Mouse (Mus musculus) layer of hippocampus, adult 18-20 months (tissue): ENCODE results near the gene Hoxd3. TPM values are rescaled to one million over a fixed set of nuclear protein-coding genes. Genes with fewer than 3 reads are reported as not detected.

Experiments
- DNase-seq, 2 experiments: peaks; one replicate each; pipeline ENCODE4 v3.0.0; 2022; ENCODE audit warnings: low spot score in 2 of 2
- total RNA-seq, 2 experiments: library from RNA; stranded (reverse); gene quantifications; 2 replicates each; pipeline ENCODE4 v1.2.3; 2021

Gene Hoxd3
- total RNA-seq, 2 experiments from 2014 or later = not detected

DNA sequence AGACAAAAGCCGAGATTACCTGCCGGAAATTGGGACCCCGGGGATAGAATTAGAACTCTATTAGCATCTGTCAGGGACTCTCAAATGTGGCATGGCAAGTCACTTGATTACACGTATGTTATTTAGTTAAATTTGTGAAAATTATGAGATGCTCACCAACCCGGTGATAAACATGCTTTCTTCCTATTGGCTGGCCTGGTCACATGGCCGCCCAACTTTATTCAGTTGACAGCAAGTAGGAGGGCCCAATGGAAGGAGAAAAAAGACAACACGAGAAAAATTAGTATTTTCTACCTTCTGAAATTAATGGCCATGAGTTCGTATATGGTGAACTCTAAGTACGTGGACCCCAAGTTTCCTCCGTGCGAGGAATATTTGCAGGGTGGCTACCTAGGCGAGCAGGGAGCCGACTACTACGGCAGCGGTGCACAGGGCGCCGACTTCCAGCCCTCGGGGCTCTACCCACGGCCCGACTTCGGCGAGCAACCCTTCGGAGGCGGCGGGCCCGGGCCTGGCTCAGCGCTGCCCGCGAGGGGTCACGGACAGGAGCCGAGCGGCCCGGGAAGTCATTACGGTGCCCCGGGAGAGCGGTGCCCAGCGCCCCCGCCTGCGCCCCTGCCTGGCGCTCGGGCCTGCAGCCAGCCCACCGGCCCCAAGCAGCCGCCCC, 15.4 kb downstream of the Hoxd3 start:
- DNase-seq = no peak

DNA sequence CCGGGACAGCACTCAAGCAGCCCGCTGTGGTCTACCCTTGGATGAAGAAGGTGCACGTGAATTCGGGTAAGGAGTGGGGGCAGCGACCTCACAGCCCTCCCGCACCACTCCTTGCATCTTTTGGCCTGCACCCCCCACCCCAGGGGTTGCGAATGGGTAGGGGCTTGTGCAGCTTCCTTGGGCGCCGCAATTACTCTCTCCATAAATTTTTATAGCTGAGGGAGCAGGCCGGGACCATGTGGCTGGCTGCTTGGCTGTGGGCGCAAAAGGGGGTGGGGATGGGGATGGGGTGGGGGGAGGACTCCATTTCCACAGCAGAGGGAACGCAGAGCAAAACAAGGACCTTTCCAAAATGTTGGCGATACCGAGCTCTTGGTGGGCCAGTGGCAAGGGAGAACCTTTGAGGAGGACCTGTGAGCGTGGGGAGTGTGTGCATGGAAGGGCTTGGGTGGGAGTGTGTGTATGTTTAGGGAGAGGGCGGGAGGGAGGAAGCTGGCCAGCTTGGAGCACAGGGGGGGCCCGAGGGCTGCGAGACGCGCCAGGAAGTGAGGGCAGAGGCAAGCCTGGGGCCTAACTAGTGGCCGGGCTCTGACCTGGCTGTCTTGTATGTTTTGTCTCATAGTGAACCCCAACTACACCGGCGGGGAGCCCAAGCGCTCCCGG, 16.0 kb downstream of the Hoxd3 start:
- no peak for DNase-seq

DNA sequence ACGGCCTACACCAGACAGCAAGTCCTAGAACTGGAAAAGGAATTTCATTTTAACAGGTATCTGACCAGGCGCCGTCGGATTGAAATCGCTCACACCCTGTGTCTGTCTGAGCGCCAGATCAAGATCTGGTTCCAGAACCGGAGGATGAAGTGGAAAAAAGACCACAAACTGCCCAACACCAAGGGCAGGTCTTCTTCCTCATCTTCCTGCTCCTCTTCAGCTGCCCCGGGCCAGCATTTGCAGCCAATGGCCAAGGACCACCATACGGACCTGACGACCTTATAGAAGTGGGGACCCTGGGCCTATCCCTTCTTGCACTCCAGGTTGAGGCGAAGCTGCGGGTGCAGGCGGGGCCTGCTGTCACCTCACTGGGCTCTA, 16.6 kb downstream of the Hoxd3 start:
- DNase-seq = no peak

DNA sequence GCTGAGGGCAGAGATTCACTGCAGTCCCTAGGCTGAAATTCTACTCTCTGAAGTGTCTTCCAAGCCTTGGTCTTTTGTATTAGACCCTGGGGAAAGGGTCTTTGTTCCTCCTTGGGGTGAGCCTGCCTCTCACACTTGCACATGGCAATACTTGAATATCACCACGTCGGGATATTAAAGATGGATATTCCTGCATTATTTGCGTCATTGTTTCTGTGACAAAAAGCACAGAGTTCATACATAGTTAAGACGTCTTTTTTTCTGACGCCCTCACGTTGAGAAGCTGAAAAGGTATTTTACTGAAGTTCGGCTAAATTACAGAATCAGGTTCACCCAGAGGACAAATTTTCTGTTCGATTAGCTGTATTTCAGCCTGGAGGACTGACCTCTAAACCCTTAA, 18.6 kb downstream of the Hoxd3 start:
- no peak for DNase-seq

DNA sequence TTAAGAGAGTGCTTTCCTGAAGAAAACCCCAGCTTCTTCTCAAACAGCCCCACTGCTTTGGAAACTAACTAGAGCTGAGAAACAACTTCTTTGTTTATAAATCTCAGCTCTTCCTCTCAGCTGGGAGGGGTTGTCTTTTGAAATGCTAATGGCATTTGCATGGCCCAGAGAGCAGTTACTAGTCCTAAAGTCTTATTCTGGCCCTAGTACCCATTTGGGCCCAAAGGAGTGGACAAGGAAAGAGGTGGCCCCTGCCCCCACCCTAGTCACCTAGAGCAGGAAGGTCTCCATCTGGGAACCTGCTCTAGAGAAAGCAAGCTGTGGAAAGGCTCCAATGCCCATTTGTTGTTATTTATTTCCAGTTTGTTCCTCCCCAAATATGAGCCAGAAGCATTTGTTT, 19.3 kb downstream of the Hoxd3 start:
- DNase-seq = no peak

DNA sequence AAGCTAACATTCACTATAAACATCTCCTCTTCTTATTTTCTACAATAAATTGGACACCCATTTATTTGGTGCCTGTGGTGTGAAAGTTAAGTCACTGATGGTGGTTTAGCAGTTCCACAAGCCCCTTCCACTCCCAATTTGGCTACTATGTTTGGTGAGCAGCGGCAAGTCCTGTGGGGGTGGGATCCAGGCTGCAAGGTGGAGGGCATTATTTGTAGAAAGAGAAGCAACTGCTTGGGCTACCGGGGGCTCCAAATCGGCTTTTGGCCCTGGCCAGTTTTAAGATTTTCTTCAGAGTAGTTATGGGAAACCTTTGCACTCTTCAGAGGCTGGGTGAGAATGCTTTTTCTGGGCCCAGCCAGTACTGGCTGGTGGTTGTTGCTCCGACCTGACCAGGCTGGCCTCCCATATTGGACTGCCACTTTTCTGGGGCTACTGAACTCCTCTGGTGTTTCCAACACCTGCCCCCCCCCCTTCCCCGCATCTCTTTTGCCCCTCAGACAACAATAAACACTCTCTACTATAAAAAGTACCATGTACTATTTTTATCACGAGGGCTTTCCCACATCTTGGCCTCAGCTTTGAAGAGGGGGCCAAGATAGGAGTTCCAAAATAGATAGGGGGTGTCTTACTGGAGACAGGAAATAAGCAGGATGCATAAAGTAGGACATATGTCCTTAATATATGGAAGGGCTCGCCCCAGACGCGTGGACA, 20.2 kb downstream of the Hoxd3 start:
- no peak for DNase-seq

DNA sequence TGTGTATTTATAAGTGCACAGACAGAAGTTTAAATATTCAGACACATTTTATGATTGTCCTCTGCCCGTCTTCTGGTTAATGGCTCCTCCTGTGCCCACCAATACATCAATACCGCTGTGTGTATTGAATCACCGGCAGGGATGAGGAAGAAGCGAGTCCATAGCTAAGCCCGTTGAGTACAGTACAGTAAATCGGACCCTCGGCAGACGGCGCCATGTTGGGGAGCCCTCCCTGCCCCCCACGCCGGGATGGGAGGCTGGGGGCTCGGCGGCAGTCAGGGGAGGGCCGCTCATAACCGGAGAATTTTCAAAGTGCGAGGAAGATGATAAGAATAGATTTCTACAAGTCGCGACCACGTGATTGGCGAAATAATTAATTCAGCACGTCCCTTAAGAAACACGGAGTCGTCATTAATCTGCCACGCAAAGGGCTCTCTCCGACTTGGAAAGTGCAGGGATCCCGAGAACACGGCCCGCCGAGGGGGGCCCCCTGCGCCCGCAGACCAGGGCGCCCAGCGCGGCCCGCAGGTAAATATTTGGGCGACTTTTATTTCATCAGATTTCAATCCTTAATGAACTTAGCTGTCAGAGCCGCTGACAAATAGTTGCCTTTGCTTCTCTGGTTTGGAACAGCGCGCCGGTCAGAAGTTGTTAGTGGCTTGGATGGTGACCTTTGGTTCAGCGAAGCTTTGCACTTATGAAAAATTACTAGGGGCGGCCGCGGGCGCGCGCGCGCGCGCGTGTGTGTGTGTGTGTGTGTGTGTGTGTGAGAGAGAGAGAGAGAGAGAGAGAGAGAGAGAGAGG, 21.0 kb downstream of the Hoxd3 start:
- DNase-seq = no peak

DNA sequence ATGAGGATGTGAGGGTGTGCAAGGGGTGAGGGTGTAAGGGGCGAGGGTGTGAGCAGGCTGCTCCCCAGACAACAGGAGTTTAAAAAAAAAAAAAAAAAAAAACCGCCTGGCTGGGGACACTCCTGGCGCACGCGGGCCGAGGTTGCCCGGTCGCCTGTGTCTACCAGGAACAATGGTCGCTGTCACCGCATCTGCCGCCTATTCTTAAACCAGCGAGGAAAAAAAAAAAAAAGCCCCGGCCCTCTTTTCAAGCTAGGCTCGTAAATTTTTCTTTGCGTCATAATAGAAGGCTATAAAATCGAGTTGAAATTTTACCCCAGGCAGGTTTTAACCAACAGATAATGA, 21.6 kb downstream of the Hoxd3 start:
- DNase-seq = no peak

DNA sequence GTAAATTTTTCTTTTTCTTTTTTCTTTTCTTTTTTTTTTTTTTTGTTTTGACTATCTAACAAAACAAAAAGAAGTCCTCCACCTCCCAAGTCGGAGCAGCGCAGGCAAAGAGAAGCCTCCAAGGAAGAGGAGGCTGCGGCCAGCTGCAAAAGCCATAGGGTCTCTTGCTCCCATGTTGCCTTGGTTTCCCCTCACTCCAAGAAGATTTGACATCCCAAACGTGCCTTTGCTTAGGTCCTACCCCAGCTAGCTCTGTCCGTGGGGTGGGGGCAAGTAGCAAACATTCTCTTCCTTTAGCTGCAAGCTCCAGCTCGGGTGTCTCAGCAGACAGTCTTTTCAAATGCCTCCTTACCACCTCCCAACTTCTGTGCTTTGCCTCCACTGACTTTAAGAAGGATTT, 22.0 kb downstream of the Hoxd3 start:
- no peak for DNase-seq

DNA sequence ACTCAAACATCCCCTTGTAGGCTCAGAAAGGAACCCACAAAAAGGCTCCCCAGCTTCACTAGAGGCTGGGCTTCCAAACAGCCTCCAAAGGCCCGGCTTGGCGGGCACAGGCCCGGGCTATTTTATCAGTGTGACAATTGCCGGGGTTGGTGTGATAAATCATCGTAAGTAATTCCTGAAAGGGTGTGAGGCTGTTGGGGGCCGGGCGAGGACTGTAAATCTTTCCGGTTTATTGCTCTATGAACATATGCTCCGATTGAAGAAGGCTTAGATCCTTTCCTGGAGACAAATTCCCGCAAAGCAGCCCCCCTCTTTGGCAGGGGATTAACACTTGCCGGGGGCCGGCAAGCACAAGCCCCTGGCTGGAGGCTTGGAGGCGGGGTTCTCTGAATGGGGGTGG, 22.7 kb downstream of the Hoxd3 start:
- no peak for DNase-seq

DNA sequence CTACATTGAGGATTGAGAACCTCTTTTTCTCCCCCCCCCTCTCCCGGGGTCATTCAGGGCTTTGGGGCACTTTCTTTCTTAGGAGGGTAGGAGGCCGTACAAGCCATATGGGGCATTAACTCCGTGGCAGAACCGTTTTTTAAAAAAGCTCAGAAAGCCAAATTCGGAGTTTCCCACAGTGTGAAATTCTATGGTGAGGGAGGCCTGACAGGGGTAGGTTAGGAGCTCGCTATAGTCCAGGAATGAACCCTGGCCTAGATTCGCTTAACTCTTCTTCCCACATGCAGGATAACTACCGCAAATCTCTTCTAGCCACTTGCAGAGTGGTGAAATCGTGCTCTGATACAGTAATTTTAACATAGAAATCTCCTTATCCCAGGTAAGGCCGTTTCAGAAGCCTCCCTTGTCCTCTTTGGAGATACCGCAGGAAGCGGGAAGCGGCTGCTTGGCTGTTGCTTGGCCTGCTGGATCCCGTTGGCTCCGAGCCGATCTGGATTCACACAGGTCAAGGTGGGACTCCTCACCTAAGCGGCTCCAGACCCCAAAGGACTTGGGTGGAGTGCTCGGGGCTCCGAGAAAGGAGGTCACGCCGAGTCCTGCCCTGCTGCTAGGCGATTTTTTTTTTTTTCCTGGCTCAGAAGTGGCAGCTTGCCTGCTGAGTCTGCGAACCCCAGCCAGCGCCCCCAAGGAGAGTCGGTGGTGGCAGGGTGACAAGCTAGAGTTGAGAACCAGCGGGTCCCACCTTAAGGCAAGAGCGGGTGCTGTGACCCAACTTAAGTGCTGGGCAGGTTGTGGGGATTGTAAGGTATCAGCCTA, 23.5 kb downstream of the Hoxd3 start:
- no peak for DNase-seq

DNA sequence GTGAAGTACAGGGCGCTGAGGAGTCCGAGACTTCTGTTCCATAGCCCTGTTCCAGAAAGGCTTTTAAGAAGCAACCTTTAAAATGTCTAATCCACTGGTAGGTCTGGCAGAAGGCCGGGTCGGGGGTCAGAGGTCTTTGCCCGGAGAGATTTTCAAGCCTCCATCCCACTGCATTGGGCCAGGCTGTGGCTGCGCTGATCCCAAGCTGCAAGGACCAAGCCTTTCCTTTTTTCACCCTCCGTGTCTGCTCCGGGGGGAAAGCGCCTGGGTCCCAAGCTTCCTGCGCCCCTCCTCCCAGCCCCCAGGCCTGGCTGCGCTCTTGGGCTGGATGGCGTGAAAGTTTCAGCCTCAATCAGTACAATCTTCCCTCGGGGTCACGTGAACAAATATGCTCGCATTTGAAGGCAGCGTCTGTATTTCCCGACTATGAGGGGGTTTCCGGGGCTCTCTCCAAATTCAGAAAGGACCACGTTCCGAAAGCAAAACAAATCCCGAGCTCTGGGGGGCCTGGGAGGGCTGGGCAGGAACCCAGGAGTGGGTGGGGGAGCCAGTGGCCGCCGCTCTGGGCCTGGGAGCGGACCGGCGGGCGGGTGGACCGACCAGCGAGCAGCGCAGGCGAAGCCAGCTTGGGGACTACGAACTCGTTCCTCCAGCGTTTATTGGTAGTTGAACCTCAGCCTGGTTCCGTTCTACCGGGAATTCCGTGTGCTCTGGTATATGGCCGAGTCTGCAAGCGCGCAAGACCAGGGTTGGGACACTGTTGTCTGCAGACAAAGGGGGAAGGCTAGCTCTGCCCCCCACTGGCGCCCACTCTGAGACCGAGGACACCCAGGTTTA, 24.3 kb downstream of the Hoxd3 start:
- no peak for DNase-seq

DNA sequence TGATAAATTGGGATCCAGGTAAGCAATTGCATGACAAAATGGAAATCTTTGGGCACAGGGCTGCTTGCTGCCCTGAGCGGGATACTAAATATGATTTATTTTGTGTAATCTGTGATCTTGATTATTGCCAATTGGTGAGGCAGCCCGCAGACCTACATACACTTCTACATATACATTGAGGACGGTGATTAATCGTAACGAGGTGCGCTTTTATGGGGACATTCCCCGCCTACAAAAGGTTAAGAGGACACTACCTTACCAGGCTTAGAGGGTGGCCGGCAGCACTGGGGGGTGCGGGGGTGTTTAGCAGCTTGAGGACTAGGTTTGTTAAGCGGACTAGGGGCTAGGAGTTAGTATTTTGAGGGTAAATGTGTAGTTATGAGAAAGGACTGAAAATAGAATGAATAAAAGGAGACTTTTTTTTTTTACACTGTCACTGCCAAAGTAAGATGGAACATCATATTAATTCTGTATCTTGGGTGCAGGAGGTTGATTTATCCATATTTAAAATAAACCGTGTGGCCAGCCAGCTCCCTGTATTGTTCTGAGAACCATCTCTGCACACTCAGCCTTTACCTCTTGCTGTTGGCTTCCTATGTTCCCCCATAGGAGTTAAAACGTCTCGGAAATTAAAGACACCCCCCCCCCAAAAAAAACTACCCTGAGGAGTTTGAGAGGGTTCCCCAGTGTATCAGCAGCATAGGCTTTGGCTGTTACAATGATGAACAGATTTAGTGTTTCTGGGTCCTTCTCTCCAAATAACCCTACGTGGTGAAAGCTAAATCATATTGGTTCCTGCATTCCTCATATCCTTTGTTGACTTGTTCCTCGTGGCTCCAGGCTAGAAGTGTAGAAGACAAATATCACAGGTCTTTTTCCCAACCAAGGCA, 25.2 kb downstream of the Hoxd3 start:
- no peak for DNase-seq

DNA sequence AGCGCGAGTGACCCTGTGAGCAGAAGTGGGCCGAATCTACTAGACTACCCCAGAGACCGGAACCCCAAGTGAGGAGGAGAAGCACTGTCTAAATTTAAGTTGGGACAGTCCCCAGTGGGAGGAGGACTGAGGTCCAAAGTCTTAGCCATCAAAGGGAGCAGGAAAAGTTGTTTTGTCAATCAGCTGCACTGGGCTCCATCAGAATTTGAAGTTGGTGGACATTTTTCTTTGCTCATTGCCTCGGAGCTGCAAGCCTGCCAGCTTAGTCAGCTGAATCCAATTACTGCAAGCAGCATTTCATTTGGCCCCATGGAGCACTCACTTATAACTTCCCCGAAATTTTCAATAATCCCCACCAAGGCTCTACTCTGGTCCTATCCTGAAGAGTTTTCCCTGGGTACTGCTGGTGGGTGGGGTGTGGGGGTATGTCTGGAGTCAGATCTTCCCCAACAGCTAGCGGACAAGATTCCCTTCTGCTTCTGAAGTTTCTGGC, 25.9 kb downstream of the Hoxd3 start:
- no peak for DNase-seq

DNA sequence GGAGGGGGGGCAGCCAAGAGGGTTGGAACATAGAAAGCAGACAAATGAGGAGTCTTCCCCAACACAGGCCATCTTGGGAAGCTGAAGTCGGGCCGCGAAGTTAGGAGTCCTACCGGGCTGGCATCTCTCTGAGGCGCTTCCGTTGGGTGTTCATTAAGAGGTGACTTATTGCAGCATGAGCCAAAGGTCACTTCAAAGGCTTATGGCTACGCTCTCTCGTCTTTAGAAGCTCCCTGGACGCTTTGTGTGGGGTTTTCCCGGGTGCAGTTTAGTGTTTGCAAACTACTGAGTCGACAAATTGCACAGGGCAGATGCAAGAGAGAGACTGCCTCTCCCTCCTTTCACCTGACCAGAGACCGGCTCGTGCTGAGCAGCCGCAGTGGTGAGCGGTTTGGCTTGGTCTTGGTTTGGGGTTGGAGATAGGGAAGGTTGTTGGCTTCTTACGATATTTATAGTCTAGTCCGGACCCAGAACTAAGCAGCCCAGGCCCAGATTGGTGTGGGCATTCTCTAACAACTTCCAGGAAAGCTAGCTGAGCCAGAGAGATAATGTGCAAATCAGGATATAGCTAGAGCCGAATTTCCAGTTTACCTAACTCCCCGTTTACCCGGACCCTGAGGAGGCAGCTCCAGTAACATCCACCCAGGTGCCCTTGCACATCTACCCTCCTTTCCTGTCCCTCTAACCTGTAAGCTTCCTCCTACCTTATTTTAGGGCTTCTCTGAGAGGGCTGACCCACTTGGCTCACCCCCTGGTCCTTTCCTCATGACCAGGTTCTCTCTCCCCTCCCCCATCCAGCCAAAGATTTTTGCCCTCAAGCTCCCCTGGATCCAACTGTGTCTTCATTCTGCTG, 27.1 kb downstream of the Hoxd3 start:
- no peak for DNase-seq

DNA sequence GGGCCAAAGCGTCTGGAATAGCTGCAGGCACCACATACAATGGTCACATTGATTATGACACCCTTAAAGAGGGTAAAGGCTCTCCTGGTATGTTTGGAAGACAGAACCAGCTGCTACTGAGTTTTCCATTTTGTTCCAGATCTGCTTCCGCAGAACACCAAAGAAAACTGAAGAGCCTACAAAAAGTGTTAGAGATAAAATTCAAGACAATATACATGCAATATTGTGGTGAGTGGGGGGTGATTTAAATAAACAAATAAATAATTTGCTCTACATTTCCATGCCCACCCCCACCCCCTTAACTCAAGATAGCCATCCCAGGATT, 27.7 kb downstream of the Hoxd3 start:
- DNase-seq = no peak

DNA sequence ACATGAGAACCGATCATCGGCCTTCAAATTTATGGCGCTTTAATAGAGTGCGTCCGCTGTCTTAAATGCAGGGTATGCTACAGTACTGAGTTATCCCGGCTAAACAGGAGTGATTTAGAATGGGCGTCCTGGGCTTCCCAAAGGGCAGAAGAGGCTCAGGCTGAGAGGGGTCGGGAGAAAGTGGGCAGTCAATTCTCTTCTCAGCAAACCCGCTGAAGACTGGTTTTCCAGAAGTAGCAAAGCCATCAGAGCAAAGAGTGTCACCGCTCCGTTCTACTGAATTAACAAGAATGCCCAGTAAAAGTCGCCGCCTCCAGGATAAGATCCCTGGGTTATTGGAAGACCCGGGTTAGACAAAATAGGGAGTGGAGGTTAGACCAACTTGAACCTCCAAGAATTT, 28.1 kb downstream of the Hoxd3 start:
- no peak for DNase-seq
